Mouse (Mus musculus): ENCODE data around the gene Syt11. TPM values are rescaled to one million over a fixed set of nuclear protein-coding genes. Genes with fewer than 3 reads are reported as not detected.

The Syt11 gene
- polyA plus RNA-seq, 1 experiment from 2014 or later = 5.2 TPM

- Histone ChIP-seq H3K4me2 (no peak overlapping the region), H3K27me3 (replicated peaks; ENCODE audit: control insufficient read depth, insufficient read depth, low read length) (no peaks in the 10 kb centered on the region), H3K36me3 (ENCODE audit: control insufficient read depth, insufficient read depth, low read length) (peaks cover 76% of the 10 kb centered on the region), H3K27ac (ENCODE audit: low read depth, low read length) (no peak overlapping the region), H3K9ac (ENCODE audit: low read depth, low read length) (no peak overlapping the region), H3K9me3 (ENCODE audit: control insufficient read depth, low read length) (no peaks in the 10 kb centered on the region), H3K4me3 (ENCODE audit: low read depth, low read length) (no peak overlapping the region), H3K4me1 (replicated peaks; ENCODE audit: control insufficient read depth, insufficient read depth, low read length) (no peaks in the 10 kb centered on the region)
- DNase-seq (ENCODE audit: low spot score) = no peak
- ATAC-seq (replicated peaks; ENCODE audit: low FRiP score) = no peak
These were observed 79.4 kb downstream of the Syt11 start for GRCm38 (mm10) chr3:88695545-88695944.

Other genes with a start within 250 kb of the Syt11 start
- gene Mex3a, start 242.8 kb downstream of the Syt11 start, polyA plus RNA-seq (2014; fragmentation: Nextera tagmentation; extraction: Ambion mirVana) = 9.4 and 10.2 TPM in 2 replicates
- 1.1 and 1.2 TPM in 2 replicates for gene Rab25, start 226.9 kb downstream of the Syt11 start, polyA plus RNA-seq (2014; fragmentation: Nextera tagmentation; extraction: Ambion mirVana)
- gene Lamtor2, start 222.1 kb downstream of the Syt11 start, polyA plus RNA-seq (2014; fragmentation: Nextera tagmentation; extraction: Ambion mirVana) = 111 and 120 TPM in 2 replicates
- gene Ubqln4, start 221.4 kb downstream of the Syt11 start, polyA plus RNA-seq (2014; fragmentation: Nextera tagmentation; extraction: Ambion mirVana) = 65.8 and 67.7 TPM in 2 replicates
- 306 and 307 TPM in 2 replicates for gene Ssr2, start 199.3 kb downstream of the Syt11 start, polyA plus RNA-seq (2014; fragmentation: Nextera tagmentation; extraction: Ambion mirVana)
- gene Arhgef2, start 169.2 kb downstream of the Syt11 start, polyA plus RNA-seq (2014; fragmentation: Nextera tagmentation; extraction: Ambion mirVana) = 64.3 and 66.3 TPM in 2 replicates
- gene Rxfp4, start 122.0 kb downstream of the Syt11 start, polyA plus RNA-seq (2014; fragmentation: Nextera tagmentation; extraction: Ambion mirVana) = not detected in 2 replicates
- 64.7 and 65.7 TPM in 2 replicates for gene Khdc4, start 89.4 kb downstream of the Syt11 start, polyA plus RNA-seq (2014; fragmentation: Nextera tagmentation; extraction: Ambion mirVana)
- gene Rit1, start 58.3 kb downstream of the Syt11 start, polyA plus RNA-seq (2014; fragmentation: Nextera tagmentation; extraction: Ambion mirVana) = 33.9 and 34.4 TPM in 2 replicates
- gene Gon4l, start 60.1 kb upstream of the Syt11 start, polyA plus RNA-seq (2014; fragmentation: Nextera tagmentation; extraction: Ambion mirVana) = 14.1 and 14.3 TPM in 2 replicates
- 49.1 and 51.5 TPM in 2 replicates for gene Msto1, start 138.8 kb upstream of the Syt11 start, polyA plus RNA-seq (2014; fragmentation: Nextera tagmentation; extraction: Ambion mirVana)
- 11.1 and 13.4 TPM in 2 replicates for gene Ash1l, start 175.5 kb upstream of the Syt11 start, polyA plus RNA-seq (2014; fragmentation: Nextera tagmentation; extraction: Ambion mirVana)
- 205 and 214 TPM in 2 replicates for gene Dap3, start 176.0 kb upstream of the Syt11 start, polyA plus RNA-seq (2014; fragmentation: Nextera tagmentation; extraction: Ambion mirVana)

Measured in liver, embryonic 11.5 days (tissue).